Mouse (Mus musculus): ENCODE measurements around the gene Slc12a8. TPM values are rescaled to one million over a fixed set of nuclear protein-coding genes. Genes with fewer than 3 reads are reported as not detected.

Slc12a8 gene
- total and polyA plus RNA-seq, 3 experiments: 12.2 to 17.4 (median 16.5) TPM

DNA sequence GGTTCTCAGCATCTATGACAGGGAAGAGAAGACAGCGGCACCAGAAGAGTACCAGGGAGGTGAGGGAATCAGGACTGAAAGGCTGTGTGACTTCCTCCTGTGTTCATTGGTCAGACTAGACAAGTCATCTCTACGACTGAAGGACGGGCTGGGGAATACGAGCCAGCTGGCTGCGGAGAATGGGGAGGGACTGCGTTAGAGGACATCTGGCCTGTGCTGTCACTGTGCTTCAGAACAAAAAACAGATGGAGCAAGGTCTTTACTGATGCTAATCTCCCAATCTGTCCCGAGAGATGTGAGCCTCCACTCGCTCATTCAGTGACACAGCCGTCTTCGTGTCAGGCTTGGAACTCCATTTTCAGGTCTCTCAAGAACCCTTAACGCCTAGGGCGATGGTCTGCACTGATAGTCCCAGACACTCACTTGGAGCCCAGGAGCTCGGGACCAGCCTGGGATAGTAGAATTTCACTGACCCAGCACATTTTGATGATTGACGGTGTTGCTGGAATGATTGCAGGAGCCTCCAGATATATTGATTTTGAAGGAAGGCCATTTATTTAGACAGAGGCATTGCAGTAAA is 156.5 kb downstream of the Slc12a8 start:
- DNase-seq (ENCODE audit: extremely low read depth): no peak
- no peaks in the 10 kb centered on the region for H3K27me3 ChIP-seq (replicated peaks)
- H3K4me1 ChIP-seq (ENCODE audit: control insufficient read depth in 1 of 2, insufficient read depth in 2 of 2): peaks cover 21 to 26% of the 10 kb centered on the region in 2 experiments
- no peak overlapping the region for H3K27ac ChIP-seq (ENCODE audit: insufficient read depth, low read depth)
- H3K9ac ChIP-seq (ENCODE audit: insufficient read depth, low read depth): no peak overlapping the region
- H3K4me2 ChIP-seq (ENCODE audit: insufficient read depth, low read depth, poor library complexity, severe bottlenecking): no peak overlapping the region
- no peak overlapping the region for H3K4me3 ChIP-seq (replicated peaks in 1 of 3; ENCODE audit: low read depth in 2 of 3, low read length in 2 of 3, poor library complexity in 1 of 3)
- peaks cover 4% of the 10 kb centered on the region for H3K9me3 ChIP-seq (replicated peaks; ENCODE audit: low read length)
- in situ Hi-C loops (cut with MboI; ENCODE audit: low pct_ligation_motif_present, low pct_unique_long_range_greater_than_20kb, low sequenced_read_pairs): loop anchor here (5.0 kb wide), 1 partner anchor 66 kb away; no protein-coding TSS in a partner anchor
- no peaks in the 10 kb centered on the region for H3K36me3 ChIP-seq (replicated peaks in 1 of 2; ENCODE audit: control insufficient read depth in 1 of 2, insufficient read depth in 1 of 2, low read length in 1 of 2)
- TF ChIP-seq CHD1 (IDR thresholded peaks at IDR 0.05; ENCODE audit: low read depth, low read length): no peak
- TF ChIP-seq ZMIZ1 (IDR thresholded peaks at IDR 0.05; ENCODE audit: low read depth, low read length): no peak
- no peak for TF ChIP-seq CHD2 (IDR thresholded peaks at IDR 0.05; ENCODE audit: low read length)
- no peak for TF ChIP-seq MEF2A (IDR thresholded peaks at IDR 0.05; ENCODE audit: borderline replicate concordance, low read depth, low read length)
- TF ChIP-seq PAX5 (IDR thresholded peaks at IDR 0.05; ENCODE audit: low read length): no peak
- TF ChIP-seq CTCF (conservative IDR thresholded peaks at IDR 0.05 in 1 of 2, IDR thresholded peaks at IDR 0.05 in 1 of 2; ENCODE audit: low read depth in 2 of 2, low read length in 2 of 2): no peak
- no peak for TF ChIP-seq SIN3A (IDR thresholded peaks at IDR 0.05; ENCODE audit: low read length)
- dilution Hi-C loops (cut with MboI; ENCODE audit: extremely low pct_ligation_motif_present, extremely low pct_unique_long_range_greater_than_20kb, low sequenced_read_pairs): no loop called here
- no peaks in the 10 kb centered on the region for H3K79me2 ChIP-seq (replicated peaks; ENCODE audit: control insufficient read depth, extremely low read depth, insufficient read depth, poor library complexity, severe bottlenecking)

DNA sequence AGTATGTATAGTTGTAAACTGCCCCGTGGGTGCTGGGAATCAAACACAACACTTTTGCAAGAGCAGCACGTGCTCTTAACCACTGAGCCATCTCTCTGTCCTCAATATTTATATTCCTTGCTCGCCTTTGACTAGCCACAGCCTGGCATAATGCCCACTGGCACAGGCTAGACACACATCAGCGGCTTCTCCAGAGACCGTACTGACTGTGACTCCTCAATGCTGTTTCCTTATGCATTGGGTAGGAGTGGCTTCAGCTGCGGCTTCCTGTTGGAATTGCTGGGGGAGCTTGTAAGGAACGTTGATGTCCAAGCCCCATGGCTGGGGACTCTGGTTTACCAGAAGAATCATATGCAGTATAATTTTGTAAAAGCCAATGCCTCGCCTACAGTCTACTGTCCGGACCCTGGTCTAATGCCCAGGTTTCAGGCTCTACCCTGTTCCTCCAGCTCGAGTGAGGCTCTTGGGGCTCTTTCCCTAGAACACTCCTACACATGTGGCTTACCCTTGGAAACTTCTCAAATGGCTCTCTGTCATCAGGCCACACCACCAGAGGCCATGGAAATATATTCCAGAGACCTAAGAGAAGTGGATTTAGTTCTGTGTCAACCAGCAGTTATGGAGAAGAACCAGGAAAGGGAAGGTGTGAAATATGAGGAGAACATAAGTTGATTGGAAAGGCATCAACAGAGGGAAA is 158.2 kb downstream of the Slc12a8 start:
- Histone ChIP-seq H3K36me3 (replicated peaks in 1 of 2; ENCODE audit: control insufficient read depth in 1 of 2, insufficient read depth in 1 of 2, low read length in 1 of 2) (no peaks in the 10 kb centered on the region), H3K27me3 (replicated peaks) (no peaks in the 10 kb centered on the region), H3K9me3 (replicated peaks; ENCODE audit: low read length) (peaks cover 10% of the 10 kb centered on the region), H3K4me1 (ENCODE audit: control insufficient read depth in 1 of 2, insufficient read depth in 2 of 2) (peaks cover 21 to 30% of the 10 kb centered on the region in 2 experiments), H3K4me2 (ENCODE audit: insufficient read depth, low read depth, poor library complexity, severe bottlenecking) (no peak overlapping the region), H3K9ac (ENCODE audit: insufficient read depth, low read depth) (no peak overlapping the region), H3K79me2 (replicated peaks; ENCODE audit: control insufficient read depth, extremely low read depth, insufficient read depth, poor library complexity, severe bottlenecking) (no peaks in the 10 kb centered on the region), H3K4me3 (replicated peaks in 1 of 3; ENCODE audit: low read depth in 2 of 3, low read length in 2 of 3, poor library complexity in 1 of 3) (no peak overlapping the region), H3K27ac (ENCODE audit: insufficient read depth, low read depth) (no peak overlapping the region)
- no peak for DNase-seq (ENCODE audit: extremely low read depth)
- TF ChIP-seq MXI1 (IDR thresholded peaks at IDR 0.05; ENCODE audit: low read depth, low read length) (no peak), RCOR1 (conservative IDR thresholded peaks at IDR 0.05; ENCODE audit: low read depth, low read length) (no peak), ZNF384 (IDR thresholded peaks at IDR 0.05; ENCODE audit: low read depth, low read length) (no peak), USF1 (IDR thresholded peaks at IDR 0.05; ENCODE audit: low read depth, low read length) (no peak), MAFK (IDR thresholded peaks at IDR 0.05; ENCODE audit: insufficient replicate concordance, low read length) (no peak), MAX (IDR thresholded peaks at IDR 0.05; ENCODE audit: low read length) (no peak), CTCF (conservative IDR thresholded peaks at IDR 0.05 in 1 of 2, IDR thresholded peaks at IDR 0.05 in 1 of 2; ENCODE audit: low read depth in 2 of 2, low read length in 2 of 2) (no peak), ETS1 (conservative IDR thresholded peaks at IDR 0.05; ENCODE audit: low read depth, low read length) (no peak), CHD1 (IDR thresholded peaks at IDR 0.05; ENCODE audit: low read depth, low read length) (no peak), IRF4 (IDR thresholded peaks at IDR 0.05; ENCODE audit: low read depth, low read length) (no peak), BHLHE40 (IDR thresholded peaks at IDR 0.05; ENCODE audit: low read depth, low read length) (no peak), MAZ (IDR thresholded peaks at IDR 0.05; ENCODE audit: low read depth, low read length) (no peak), RAD21 (IDR thresholded peaks at IDR 0.05; ENCODE audit: low read depth, low read length) (no peak), EP300 (IDR thresholded peaks at IDR 0.05; ENCODE audit: low read length) (no peak), PAX5 (IDR thresholded peaks at IDR 0.05; ENCODE audit: low read length) (no peak), ZMIZ1 (IDR thresholded peaks at IDR 0.05; ENCODE audit: low read depth, low read length) (no peak), POLR2AphosphoS2 (IDR thresholded peaks at IDR 0.05; ENCODE audit: low read depth, low read length) (no peak), ZC3H11A (IDR thresholded peaks at IDR 0.05; ENCODE audit: low read depth, low read length) (no peak)
- in situ Hi-C loops (cut with MboI; ENCODE audit: low pct_ligation_motif_present, low pct_unique_long_range_greater_than_20kb, low sequenced_read_pairs): no loop called here
- dilution Hi-C loops (cut with MboI; ENCODE audit: extremely low pct_ligation_motif_present, extremely low pct_unique_long_range_greater_than_20kb, low sequenced_read_pairs): no loop called here
